Mouse (Mus musculus): Measurements from ENCODE around the gene Numbl. TPM values are rescaled to one million over a fixed set of nuclear protein-coding genes. Genes with fewer than 3 reads are reported as not detected.
"Not testable (repeated sequence)": the region's sequence is repeated elsewhere in the genome, so short reads cannot be mapped to it uniquely, and the experiment has no call there.

Numbl gene
- polyA plus RNA-seq, 1 experiment: 11.7 TPM

DNA sequence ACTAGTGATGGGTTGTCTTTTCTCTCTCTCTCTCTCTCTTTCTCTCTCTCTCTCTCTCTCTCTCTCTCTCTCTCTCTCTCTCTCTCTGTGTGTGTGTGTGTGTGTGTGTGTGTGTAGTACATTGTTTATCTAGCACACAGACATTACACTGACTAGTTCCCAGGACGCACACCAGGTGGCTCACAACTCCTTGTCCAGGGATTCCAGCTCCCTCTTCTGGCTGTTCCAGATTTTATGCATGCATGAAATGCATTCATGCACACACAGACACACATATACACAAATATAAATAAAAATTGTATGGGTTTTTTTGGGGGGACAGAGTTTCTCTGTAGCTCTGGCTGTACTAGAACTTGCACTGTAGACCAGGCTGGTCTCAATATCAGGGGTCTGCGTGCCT is 20.7 kb upstream of the Numbl start:
- Histone ChIP-seq H3K79me2 (ENCODE audit: control insufficient read depth, insufficient read depth) (no peaks in the 10 kb centered on the region), H3K27me3 (ENCODE audit: control insufficient read depth, insufficient read depth, insufficient read length) (no peaks in the 10 kb centered on the region), H3ac (ENCODE audit: control insufficient read depth, insufficient read length, low read depth) (no peak overlapping the region), H3K36me3 (ENCODE audit: control insufficient read depth, insufficient read depth) (no peaks in the 10 kb centered on the region), H3K79me3 (ENCODE audit: low read depth) (no peaks in the 10 kb centered on the region), H3K4me3 (ENCODE audit: insufficient read depth, poor library complexity, severe bottlenecking) (no peak overlapping the region)
- TF ChIP-seq MAX (IDR thresholded peaks at IDR 0.05) (no peak), FOSL1 (IDR thresholded peaks at IDR 0.05; ENCODE audit: insufficient read depth, low read length, poor library complexity, severe bottlenecking) (no peak), MYOG (IDR thresholded peaks at IDR 0.05; ENCODE audit: control insufficient read depth, extremely low read depth, insufficient read length) (no peak)

DNA sequence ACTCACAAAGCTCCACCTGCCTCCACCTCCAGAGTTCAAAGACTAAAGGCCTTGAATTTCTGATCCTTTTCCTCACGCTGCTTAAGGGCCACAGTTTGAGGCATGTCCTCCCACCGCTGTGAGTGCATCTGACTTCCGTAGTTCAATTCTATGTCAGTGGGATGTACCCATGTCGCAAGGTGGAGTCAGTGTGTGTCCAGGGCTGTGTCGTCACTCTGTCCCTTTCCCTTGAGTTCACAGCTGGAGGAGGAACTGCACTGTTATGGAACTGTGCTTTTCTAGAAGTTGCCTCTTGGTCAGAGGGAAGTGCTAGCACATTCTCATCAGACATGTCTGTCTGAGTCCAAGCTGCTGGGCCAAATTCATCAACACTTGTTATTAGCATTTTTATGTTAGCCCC is 19.7 kb upstream of the Numbl start:
- H3K4me3 ChIP-seq (ENCODE audit: insufficient read depth, poor library complexity, severe bottlenecking): no peak overlapping the region
- H3K79me3 ChIP-seq (ENCODE audit: low read depth): no peaks in the 10 kb centered on the region
- H3K36me3 ChIP-seq (ENCODE audit: control insufficient read depth, insufficient read depth): no peaks in the 10 kb centered on the region
- no peaks in the 10 kb centered on the region for H3K27me3 ChIP-seq (ENCODE audit: control insufficient read depth, insufficient read depth, insufficient read length)
- no peaks in the 10 kb centered on the region for H3K79me2 ChIP-seq (ENCODE audit: control insufficient read depth, insufficient read depth)
- TF ChIP-seq MYOD1 (IDR thresholded peaks at IDR 0.05; ENCODE audit: control insufficient read depth, insufficient read length, low read depth) (no peak), CTCF (IDR thresholded peaks at IDR 0.05; ENCODE audit: control insufficient read depth, insufficient read depth, insufficient read length) (no peak), FOSL1 (IDR thresholded peaks at IDR 0.05; ENCODE audit: insufficient read depth, low read length, poor library complexity, severe bottlenecking) (no peak), MAX (IDR thresholded peaks at IDR 0.05) (no peak), CEBPB (IDR thresholded peaks at IDR 0.05; ENCODE audit: low read depth) (no peak), MYOG (IDR thresholded peaks at IDR 0.05; ENCODE audit: control insufficient read depth, extremely low read depth, insufficient read length) (no peak), USF1 (IDR thresholded peaks at IDR 0.05; ENCODE audit: low read depth) (no peak)
- H3ac ChIP-seq (ENCODE audit: control insufficient read depth, insufficient read length, low read depth): no peak overlapping the region

DNA sequence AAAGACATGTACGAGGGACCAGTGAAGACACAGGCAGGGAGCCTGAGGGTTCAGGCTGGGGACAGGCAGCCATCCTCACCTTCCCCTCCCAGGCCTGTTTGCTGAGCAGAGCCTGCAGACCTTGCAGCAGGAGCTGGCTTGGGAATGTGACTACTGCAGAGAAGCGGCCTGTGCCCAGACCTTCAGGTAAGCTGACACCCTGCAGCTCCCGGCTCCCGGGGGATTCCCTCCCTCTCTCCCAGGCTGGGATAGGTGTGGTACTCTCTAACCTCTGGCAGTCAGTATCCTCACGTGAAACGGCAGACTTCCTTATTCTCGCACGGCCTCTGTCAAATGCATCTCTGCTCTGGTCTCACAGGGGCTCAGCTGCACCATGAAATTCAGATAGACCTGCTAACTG is 15.0 kb upstream of the Numbl start:
- no peak overlapping the region for H3ac ChIP-seq (ENCODE audit: control insufficient read depth, insufficient read length, low read depth)
- TF ChIP-seq USF1 (IDR thresholded peaks at IDR 0.05; ENCODE audit: low read depth) (no peak), MYOG (IDR thresholded peaks at IDR 0.05; ENCODE audit: control insufficient read depth, extremely low read depth, insufficient read length) (no peak), CEBPB (IDR thresholded peaks at IDR 0.05; ENCODE audit: low read depth) (no peak), MYOD1 (IDR thresholded peaks at IDR 0.05; ENCODE audit: control insufficient read depth, insufficient read length, low read depth) (no peak), CTCF (IDR thresholded peaks at IDR 0.05; ENCODE audit: control insufficient read depth, insufficient read depth, insufficient read length) (no peak), MAX (IDR thresholded peaks at IDR 0.05) (no peak), FOSL1 (IDR thresholded peaks at IDR 0.05; ENCODE audit: insufficient read depth, low read length, poor library complexity, severe bottlenecking) (no peak)
- H3K36me3 ChIP-seq (ENCODE audit: control insufficient read depth, insufficient read depth): no peaks in the 10 kb centered on the region
- H3K27me3 ChIP-seq (ENCODE audit: control insufficient read depth, insufficient read depth, insufficient read length): no peaks in the 10 kb centered on the region
- H3K4me3 ChIP-seq (ENCODE audit: insufficient read depth, poor library complexity, severe bottlenecking): no peak overlapping the region
- no peaks in the 10 kb centered on the region for H3K79me3 ChIP-seq (ENCODE audit: low read depth)
- no peaks in the 10 kb centered on the region for H3K79me2 ChIP-seq (ENCODE audit: control insufficient read depth, insufficient read depth)

DNA sequence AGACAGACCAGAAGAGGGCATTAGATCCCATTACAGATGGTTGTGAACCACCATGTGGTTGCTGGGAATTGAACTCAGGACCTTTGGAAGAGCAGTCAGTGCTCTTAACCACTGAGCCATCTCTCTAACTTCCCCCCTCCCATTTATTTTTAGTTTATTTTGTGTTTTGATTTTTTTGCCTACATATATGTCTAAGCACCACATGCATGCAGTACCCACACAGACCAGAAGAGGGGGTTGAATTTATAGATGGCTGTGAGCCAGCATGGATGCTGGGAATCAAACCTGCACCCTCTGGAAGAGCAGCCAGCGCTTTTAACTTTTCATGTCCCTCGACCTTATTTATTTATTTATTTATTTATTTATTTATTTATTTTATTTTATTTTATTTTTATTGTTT is 14.1 kb upstream of the Numbl start:
- H3K36me3 ChIP-seq (ENCODE audit: control insufficient read depth, insufficient read depth); H3K27me3 ChIP-seq (ENCODE audit: control insufficient read depth, insufficient read depth, insufficient read length); H3K4me3 ChIP-seq (ENCODE audit: insufficient read depth, poor library complexity, severe bottlenecking); H3ac ChIP-seq (ENCODE audit: control insufficient read depth, insufficient read length, low read depth); H3K79me3 ChIP-seq (ENCODE audit: low read depth); H3K79me2 ChIP-seq (ENCODE audit: control insufficient read depth, insufficient read depth): not testable (repeated sequence)

DNA sequence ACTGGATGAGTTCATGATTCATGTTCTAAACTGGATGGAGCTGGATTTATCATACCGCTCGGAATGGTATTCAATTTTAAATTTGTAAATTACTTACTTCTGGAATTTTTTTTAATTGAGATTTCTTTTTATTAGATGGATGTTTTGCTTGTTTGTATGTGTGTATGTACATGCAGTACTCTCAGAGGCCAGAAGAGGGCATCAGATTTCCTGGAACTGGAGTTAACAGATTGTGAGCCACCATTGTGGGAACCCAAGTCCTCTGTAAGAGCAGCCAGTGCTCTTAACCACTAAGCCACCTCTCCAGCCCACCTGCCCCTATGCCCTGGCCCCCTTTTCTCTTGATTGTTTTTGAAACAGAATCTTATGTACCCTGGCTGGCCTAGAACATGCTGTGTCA is 9.1 kb upstream of the Numbl start:
- Histone ChIP-seq H3K4me3 (ENCODE audit: insufficient read depth, poor library complexity, severe bottlenecking) (no peak overlapping the region), H3K79me3 (ENCODE audit: low read depth) (no peaks in the 10 kb centered on the region), H3K79me2 (ENCODE audit: control insufficient read depth, insufficient read depth) (no peaks in the 10 kb centered on the region), H3K27me3 (ENCODE audit: control insufficient read depth, insufficient read depth, insufficient read length) (no peaks in the 10 kb centered on the region), H3ac (ENCODE audit: control insufficient read depth, insufficient read length, low read depth) (no peak overlapping the region), H3K36me3 (ENCODE audit: control insufficient read depth, insufficient read depth) (no peaks in the 10 kb centered on the region)
- TF ChIP-seq FOSL1 (IDR thresholded peaks at IDR 0.05; ENCODE audit: insufficient read depth, low read length, poor library complexity, severe bottlenecking): no peak
- no peak for TF ChIP-seq CTCF (IDR thresholded peaks at IDR 0.05; ENCODE audit: control insufficient read depth, insufficient read depth, insufficient read length)
- TF ChIP-seq MYOD1 (IDR thresholded peaks at IDR 0.05; ENCODE audit: control insufficient read depth, insufficient read length, low read depth): no peak
- no peak for TF ChIP-seq CEBPB (IDR thresholded peaks at IDR 0.05; ENCODE audit: low read depth)
- TF ChIP-seq MYOG (IDR thresholded peaks at IDR 0.05; ENCODE audit: control insufficient read depth, extremely low read depth, insufficient read length): no peak
- TF ChIP-seq MAX (IDR thresholded peaks at IDR 0.05): no peak
- no peak for TF ChIP-seq USF1 (IDR thresholded peaks at IDR 0.05; ENCODE audit: low read depth)

DNA sequence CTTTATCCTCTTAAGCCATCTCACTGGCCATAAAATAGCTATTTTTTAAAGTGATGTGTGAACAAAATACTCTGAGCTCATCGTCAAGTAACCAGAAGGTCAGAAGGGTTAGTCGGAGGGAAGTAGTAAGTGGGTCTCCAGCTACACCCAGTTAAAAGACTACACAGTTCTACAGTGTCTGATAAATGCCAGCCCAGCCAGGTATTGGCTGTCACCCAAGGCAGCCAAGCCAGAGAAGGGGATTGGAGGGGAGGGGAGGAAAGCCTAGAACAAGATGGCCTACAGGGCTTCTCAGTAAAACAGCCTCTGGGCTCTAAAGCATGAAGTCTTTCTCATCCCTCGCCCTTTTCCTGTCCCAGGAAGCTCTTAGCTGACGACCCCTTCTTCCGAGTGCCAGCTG is 8.3 kb upstream of the Numbl start:
- Histone ChIP-seq H3ac (ENCODE audit: control insufficient read depth, insufficient read length, low read depth) (no peak overlapping the region), H3K4me3 (ENCODE audit: insufficient read depth, poor library complexity, severe bottlenecking) (no peak overlapping the region), H3K79me3 (ENCODE audit: low read depth) (no peaks in the 10 kb centered on the region), H3K27me3 (ENCODE audit: control insufficient read depth, insufficient read depth, insufficient read length) (no peaks in the 10 kb centered on the region), H3K79me2 (ENCODE audit: control insufficient read depth, insufficient read depth) (no peaks in the 10 kb centered on the region), H3K36me3 (ENCODE audit: control insufficient read depth, insufficient read depth) (no peaks in the 10 kb centered on the region)
- TF ChIP-seq MAX (IDR thresholded peaks at IDR 0.05) (no peak), FOSL1 (IDR thresholded peaks at IDR 0.05; ENCODE audit: insufficient read depth, low read length, poor library complexity, severe bottlenecking) (no peak), USF1 (IDR thresholded peaks at IDR 0.05; ENCODE audit: low read depth) (no peak), MYOG (IDR thresholded peaks at IDR 0.05; ENCODE audit: control insufficient read depth, extremely low read depth, insufficient read length) (no peak), CEBPB (IDR thresholded peaks at IDR 0.05; ENCODE audit: low read depth) (no peak), MYOD1 (IDR thresholded peaks at IDR 0.05; ENCODE audit: control insufficient read depth, insufficient read length, low read depth) (no peak), CTCF (IDR thresholded peaks at IDR 0.05; ENCODE audit: control insufficient read depth, insufficient read depth, insufficient read length) (no peak)
